Mouse (Mus musculus): ENCODE measurements at regions not wholly inside any gene's neighbourhood (a gene's known extent, or its start where the extent isn't known, plus 50 kb on each side); places are given as distances from the start of the nearest gene placed in this dataset.

GRCm38 (mm10) chr8:18316488-18316887 is 661.6 kb downstream of the Defb40 start:
- no peak for TF ChIP-seq CTCF (IDR thresholded peaks at IDR 0.05; ENCODE audit: insufficient read depth, low read depth, low read length)
- TF ChIP-seq POLR2A (IDR thresholded peaks at IDR 0.05; ENCODE audit: insufficient read depth, low read depth, low read length): no peak
